Mouse (Mus musculus) kidney, adult 2 months (tissue): Measurements from ENCODE around the gene Fam8a1.

Experiments used
- CTCF ChIP-seq: fragments of 200-500 bp; conservative IDR thresholded peaks from 2 replicates; pipeline ENCODE4 v1.5.1; 2011; ENCODE audit warnings: low read depth, mild to moderate bottlenecking, control low read depth, low read length, moderate library complexity, mixed read lengths; ENCODE audit not compliant: insufficient read depth, insufficient read length
- POLR2A ChIP-seq: fragments of 200-500 bp; IDR thresholded peaks from one replicate; pipeline ENCODE4 v1.6.1; 2011; ENCODE audit warnings: low read depth, low read length, control low read depth

DNA sequence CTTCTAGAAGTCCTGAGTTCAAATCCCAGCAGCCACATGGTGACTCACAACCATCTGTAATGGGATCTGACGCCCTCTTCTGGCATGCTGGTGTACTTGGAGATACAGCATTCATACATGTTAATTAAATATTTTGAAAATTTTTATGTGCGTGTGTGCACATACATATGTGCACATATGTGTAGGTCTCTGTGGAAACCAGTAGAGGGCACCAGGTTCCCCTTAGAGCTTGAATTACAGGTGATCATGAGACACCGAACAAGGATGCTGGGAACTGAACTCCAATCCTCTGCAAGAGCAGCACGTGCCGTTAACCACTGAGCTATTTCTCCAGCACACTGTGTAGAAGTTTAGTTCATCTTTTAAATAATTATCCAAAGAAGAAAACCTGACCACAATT lies 10.1 kb upstream of the Fam8a1 start:
- TF ChIP-seq POLR2A: no peak
- TF ChIP-seq CTCF: no peak
